Mouse (Mus musculus): ENCODE measurements around the gene Fig4.

GRCm38 (mm10) chr10:41246111-41246510 lies 56.9 kb downstream of the Fig4 start:
- no peak for TF ChIP-seq POLR2A (IDR thresholded peaks at IDR 0.05; ENCODE audit: insufficient read length, low read depth)
- TF ChIP-seq POLR2AphosphoS2 (IDR thresholded peaks at IDR 0.05; ENCODE audit: insufficient read length, low read depth) = no peak
- no peak for TF ChIP-seq MYOG (IDR thresholded peaks at IDR 0.05; ENCODE audit: control insufficient read depth in 1 of 3, insufficient read depth in 1 of 3, insufficient read length in 2 of 3, low read depth in 2 of 3)
- no peak for TF ChIP-seq TCF12 (IDR thresholded peaks at IDR 0.05; ENCODE audit: insufficient read depth, poor library complexity, severe bottlenecking)
- TF ChIP-seq MAX (IDR thresholded peaks at IDR 0.05; ENCODE audit: low read depth) = no peak
- no peak for TF ChIP-seq USF1 (IDR thresholded peaks at IDR 0.05; ENCODE audit: low read depth)

Data from myocyte (in vitro differentiated cells).